Mouse (Mus musculus) cerebellum, postnatal 36 days (tissue): ENCODE measurements around the gene Angel1.

Experiments
- DNase-seq, 2 experiments: peaks; one replicate each; pipeline ENCODE4 v3.0.0; 2021 to 2022; ENCODE audit warnings: mixed read lengths in 2 of 2

The Angel1 gene

DNA sequence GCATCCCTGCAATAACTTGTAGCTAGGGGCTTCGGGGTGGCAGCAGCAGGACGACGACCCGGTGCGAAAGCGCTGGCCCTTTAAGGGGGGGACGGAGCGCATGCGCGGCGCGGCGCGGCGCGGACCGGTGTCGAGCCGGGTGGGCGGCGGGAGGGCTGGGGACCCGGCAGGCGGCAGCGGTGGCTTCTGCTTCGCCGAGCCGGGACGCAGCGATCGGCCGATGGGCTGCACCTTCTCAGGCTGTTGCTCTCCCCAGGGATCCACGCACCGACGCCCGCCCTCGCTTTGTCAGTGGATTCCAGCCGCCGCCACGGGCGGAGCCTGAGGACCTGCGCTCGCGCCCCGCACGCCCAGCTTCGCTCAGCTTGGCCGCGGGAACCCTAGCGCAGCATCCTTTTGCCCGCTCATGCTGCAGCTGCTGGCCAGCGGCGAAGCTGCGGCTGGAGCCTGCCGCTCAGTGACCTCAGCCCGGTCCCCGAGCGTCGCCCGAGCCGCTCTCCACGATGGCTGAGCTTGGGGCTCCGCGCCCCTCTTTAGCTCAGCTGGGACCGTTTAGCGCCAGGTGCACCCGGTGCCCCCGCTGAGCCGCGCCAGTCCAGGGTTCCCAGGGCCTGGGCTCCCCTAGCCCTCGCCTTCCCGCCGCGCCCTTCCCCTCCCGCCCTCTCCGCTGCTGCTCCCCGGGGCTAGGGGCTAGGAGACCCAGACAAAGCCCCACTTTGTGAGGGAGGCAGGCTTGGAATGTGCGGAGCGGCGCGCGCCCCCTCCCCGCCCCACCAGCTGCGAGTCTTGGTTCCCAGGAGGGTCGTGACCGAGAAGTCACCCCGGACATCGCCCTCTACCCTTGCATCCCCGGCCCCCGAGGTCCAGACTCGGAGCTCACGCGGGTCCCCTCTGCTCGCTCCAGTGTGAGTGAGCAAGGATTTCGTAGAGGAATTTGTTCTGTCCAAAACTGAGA, 47.4 kb downstream of the Angel1 start, which contains the start of gene Vash1:
Gene Vash1, plus strand, starts transcription at position 110 of the 955 bp plus-strand sequence.
- DNase-seq, result peak; percentile 79 to 81

GRCm38 (mm10) chr12:86672507-86672906, 53.8 kb downstream of the Angel1 start:
- no peak for DNase-seq

DNA sequence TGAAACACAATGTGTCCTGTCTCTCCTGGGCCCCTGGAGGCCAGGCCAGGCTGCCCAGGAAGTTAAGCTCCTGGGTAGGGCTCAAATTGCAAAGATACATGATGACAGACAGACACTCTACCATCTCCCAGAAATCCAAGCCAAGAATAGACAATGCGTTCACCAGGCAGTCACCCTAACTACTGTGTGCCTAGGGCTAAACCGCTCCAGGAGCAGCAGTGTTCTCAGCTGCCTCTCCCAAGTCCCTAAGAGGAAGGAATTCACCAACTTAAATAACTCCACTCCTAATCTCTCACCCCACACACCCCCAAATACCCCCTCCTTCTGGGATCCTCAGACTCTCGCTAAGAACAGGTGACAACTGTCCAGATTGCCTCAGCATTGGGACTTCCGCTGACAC, 54.2 kb downstream of the Angel1 start:
- DNase-seq, result no peak

DNA sequence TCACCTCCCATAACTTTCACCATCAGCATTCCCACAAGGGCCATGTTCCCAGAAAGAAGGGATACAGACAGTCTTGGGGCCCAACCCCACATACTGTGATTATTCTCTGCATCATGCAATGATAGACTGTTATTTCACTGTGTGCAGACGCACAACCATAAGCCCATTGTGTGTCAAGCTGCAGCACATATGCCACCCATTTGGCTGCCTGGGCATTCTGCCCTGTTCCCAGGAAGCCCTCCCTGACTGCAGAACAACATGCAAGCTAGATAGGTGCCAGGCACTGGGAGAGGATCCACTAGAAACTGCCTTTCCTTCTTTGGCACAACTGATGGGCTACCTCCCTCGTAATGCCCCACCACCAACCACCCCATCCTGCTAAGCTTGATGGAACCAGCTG, 57.9 kb downstream of the Angel1 start:
- DNase-seq, result peak; percentile 41 to 58

DNA sequence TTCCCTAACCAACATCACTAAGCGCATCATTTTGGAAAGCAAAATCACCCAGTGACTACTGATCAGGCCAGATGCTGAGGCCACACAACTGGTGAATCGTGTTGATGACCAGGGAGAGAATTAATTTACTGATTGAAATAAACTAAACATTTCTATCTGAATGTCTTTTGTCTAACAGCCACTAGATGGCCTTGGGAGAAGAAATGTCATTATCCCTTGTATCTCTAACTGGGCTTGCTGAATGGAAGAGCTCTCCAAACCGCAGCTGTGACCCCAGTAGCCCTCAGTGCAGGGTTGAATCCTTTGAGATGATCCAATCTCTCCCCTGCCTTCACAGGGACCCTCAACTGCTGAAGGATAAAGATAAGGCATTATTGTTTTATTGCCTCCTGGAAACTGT, 60.6 kb downstream of the Angel1 start:
- DNase-seq, result no peak

DNA sequence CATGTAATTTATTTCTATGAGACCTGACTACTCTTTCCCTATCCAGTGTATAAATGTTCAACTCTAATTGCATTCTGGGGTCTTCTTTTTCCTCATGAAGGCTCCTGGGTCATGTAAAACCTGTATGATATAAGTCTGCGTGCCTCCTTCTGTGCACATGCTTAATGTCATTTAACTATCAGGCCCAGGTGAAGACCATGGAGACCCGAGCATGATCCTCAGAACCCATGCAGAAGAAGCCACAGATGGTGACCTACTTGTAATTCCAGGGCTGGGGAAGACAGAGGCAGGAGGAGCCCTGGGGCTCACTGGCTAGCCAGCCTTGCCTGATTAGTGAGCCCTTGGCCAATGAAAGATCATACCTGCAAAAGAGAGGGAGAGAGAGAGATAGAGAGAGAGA, 65.8 kb downstream of the Angel1 start:
- DNase-seq, result no peak

GRCm38 (mm10) chr12:86659447-86659968, 66.8 kb downstream of the Angel1 start:
- DNase-seq, result no peak

GRCm38 (mm10) chr12:86652570-86653041, 73.7 kb downstream of the Angel1 start:
- DNase-seq, result peak; percentile 30

DNA sequence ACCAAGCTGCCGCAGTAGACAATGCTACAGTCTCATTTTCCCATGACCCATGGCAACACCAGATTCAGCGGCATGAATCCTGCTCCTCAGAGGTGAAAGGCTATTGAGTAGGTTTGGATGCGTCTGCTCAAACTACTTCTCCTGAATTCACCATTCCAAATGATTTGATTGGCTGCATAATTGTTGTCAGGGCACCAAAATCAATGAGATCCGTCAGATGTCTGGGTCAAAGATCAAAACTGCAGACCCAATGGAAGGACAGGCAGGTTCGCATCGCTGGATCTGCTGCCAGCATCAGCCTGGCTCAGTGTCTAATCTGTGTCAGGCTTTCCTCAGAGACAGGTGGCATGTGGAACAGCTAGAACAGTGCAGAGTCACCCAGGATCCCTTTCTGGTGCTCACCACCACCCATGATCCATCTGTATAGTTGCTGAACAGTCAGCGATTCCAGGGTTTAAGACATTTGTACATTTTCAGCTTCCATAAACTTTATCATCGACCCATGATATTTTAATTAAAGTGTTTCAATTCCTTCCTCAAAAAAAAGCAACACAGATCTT, 74.9 kb downstream of the Angel1 start:
- no peak for DNase-seq
